Mouse (Mus musculus) embryo, embryonic 10 days (tissue): ENCODE results near the gene Glod4.
A peak's percentile ranks its signal among the peaks of the same experiment; 100 is the strongest.
"Not testable (repeated sequence)": the region's sequence is repeated elsewhere in the genome, so short reads cannot be mapped to it uniquely, and the experiment has no call there.

Source experiments
- DNase-seq: peaks from one replicate; pipeline ENCODE4 v3.0.0-alpha.2; 2015; ENCODE audit warnings: low spot score

The Glod4 gene

DNA sequence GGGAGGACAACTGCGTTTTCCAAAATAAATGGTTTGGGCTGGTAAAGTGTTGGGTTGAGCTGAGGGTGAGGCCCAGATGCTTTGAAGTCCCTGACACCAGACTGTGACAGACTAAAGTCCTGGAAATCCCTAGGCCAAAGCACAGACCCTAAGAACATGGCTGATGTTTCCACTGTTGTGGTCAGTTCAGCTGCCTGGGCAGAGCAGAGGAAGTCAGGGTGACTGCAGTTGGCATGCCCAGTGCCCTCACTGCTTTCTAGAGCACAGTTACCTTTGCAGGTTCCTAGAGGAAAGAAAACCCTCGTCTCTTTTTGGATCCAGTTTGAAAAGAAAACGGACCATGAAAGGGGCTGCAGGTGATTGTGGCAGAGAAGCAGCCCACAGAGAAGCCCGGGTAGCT is 13.9 kb upstream of the Glod4 start:
- no peak for DNase-seq

DNA sequence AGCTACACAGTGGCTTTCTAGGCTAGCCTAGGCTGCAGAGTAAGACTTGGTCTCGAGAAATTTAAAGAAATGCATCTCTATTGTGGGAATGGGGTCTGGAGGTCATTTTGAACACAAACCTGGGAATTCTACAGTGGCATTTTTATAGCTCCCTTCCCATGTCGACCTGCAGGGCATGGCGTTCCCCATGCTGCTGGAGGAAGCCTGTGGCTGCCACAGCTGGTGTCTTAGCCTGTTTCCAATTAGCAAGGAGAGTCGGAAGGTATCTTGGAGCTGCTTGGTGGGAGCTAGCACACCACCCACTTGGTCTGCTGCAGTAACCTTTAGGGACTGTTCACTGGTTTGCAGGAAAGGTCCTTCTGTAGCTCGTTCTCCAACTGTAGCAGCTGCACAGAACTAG is 12.6 kb upstream of the Glod4 start:
- DNase-seq = peak; percentile 65

DNA sequence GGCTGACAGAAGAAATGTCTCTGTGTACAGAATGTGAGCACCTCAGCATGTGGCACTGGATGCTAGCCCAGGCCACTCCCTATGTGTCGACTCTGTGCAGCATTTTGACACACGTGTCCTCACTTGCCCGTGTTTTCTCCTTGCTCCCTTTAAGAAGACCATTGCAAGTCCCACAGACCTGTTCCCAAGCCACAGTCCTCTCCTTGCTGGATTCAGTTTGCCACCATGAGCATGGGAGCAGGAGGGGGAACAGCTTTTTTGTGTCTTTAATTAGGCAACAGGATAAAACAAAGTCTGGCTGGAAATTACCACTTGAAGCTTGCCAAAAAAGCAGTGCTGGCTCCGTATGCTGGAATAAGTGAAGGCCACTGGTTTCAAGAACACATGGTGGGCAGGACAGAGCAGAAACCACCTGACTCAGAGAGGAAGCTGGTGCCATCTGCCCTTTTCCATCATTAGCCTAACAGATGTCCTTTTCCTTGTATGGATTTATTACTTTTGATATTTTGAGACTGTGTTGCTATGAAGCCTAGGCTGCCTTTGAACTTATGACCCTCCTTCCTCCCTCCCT is 12.0 kb upstream of the Glod4 start:
- peak; percentile 35 for DNase-seq

DNA sequence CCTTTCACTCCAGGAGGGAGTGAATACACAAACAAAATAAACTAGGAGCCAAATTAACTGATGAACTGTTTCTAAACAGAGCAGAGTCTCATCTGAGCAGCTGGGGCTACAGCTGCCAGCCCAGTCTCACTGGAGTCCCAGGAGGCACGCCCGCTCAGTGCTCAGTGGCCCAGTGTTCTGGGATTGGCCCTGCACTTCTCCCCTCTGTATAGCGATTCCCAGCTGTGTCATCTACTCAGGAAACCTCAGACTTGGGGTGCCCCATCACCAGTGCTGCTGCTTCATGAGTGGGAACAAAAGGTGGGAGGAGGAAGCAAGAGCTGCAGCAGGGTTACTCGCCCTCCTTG is 10.4 kb upstream of the Glod4 start:
- no peak for DNase-seq

DNA sequence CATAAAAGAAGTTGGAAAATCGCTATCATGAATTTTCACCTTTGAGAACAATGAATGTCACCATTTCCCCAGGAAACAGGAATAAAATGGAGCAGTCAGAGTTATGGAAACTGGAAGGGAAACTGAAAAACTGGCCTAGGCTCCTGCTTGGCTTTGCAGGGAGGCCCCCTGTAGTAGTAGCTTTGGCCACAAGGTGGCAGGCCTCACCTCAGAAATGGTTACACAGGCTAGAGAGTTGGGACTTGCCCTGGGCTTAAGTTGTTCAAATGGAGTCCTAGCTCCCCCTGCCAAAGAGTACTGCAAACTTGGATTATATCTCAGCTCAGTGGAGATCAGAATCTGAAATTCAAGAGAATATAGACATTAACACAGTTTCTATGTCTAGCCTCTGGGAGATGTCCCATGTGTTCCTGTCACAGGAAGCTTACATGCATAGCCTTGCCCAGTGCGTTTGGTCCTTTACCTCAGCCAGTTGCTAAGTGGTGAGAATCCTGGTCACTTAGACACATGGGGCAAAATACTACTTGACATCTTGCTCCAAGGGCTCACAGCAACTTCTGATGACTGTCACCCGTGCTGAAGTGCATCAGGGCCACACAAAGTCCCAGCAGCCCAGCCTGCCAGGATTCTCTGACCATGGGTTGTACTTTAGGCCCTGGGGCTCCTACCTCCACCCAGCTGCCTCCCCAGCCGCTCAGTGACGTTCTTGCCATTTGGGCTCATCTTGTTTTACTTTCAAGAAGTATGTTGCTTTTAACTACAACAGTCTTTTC is 9.8 kb upstream of the Glod4 start:
- peak; percentile 88 for DNase-seq

DNA sequence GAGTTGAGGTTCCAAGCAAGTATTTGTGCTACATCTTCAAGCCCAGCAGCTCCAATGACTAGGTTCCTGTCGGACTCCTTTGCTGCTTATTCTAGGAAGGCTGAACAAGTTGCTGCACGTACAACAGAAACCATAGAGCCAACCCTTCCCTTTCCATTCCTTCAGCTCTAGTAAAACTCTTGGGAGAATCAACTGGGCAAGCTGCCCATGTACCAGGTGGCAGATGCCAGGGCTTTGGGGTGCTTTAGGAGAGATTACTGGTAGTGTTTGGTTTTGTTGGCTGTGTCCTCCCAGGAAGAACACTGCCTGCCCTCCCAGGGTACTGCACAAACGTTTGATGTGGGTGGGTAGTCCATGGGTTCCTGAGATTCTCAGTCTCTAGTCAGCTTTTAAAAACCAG is 8.5 kb upstream of the Glod4 start:
- no peak for DNase-seq

DNA sequence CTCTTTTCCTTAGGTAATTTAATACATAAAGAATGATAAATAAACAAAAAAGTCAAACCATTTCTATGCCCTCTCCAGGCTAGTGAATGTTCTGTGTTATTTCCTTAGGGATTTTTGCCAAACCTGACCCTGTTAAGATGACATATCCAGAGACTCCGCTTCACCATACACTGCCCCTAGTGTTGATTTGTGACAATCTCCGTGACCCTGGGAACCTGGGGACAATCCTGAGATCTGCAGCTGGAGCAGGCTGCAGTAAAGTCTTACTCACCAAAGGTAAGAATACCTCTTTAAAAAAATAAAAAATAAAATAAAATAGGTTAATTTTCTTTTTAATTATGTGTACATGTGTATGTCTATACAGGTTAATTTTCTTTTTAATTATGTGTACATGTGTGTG is 3.7 kb upstream of the Glod4 start:
- no peak for DNase-seq

DNA sequence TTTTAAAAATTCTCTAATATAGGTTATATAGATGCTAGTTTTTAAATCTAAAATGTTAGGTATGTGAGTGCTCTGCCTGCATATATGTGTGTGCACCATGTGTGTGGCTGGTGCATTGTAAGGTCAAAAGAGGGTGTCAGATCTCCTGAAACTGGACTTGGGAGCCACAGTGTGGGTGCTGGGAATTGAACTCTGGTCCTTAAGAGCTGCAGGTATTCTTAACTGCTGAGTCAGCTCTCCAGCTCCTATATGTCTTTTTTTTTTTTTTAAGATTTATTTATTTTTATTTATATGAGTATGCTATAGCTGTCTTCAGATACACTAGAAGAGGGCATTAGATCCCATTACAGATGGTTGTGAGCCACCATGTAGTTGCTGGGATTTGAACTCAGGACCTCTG is 2.9 kb upstream of the Glod4 start:
- DNase-seq = no peak

DNA sequence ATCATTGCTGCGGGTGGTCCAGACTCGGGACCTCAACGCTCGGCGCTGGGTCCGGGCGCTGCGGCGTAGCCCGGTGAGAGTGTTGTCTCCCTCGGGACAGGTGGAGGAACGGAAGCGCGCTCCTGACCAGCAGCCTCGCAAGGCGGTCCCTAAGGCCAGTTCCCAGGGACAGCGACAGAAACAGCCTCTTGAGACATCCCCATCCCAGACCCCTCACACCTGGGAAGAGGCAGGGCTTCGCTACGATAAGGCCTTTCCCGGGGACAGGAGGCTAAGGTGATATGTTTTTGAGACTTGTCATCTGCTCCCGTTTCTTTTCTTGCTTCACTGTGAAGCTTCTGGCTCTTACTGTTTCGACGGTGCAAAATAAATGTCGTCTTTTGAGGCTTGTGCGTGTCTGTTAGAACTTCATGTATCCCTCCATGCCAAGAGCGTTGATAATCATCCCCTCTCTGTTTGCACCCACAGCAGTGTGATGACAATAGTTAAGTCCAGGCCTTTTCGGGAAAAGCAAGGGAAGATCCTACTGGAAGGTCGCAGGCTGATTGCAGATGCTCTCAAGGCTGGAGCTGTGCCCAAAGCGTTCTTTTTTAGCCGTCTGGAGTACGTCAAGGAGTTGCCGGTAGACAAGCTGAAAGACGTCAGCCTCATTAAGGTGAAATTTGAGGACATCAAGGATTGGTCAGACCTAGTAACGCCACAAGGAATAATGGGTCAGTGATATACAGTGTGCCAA is 454 bp upstream of the Glod4 start:
- DNase-seq = no peak

DNA sequence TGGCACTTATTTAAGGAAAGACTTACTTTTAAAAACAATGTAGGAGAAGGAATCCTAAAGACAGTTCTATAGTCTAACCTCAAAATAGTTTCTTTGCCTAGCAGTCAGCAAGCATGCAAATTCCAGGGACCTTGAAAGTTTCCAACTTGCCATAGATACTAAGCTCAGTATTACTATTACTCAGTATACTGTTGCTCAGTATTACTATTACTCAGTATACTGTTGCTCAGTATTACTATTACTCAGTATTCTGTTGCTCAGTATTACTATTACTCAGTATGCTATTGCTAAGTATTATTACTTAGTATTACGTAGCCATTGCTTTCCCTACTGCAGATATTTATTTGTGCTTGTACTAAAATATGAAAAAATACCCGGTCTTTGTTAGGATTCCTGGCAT is 3.8 kb downstream of the Glod4 start:
- DNase-seq = no peak

DNA sequence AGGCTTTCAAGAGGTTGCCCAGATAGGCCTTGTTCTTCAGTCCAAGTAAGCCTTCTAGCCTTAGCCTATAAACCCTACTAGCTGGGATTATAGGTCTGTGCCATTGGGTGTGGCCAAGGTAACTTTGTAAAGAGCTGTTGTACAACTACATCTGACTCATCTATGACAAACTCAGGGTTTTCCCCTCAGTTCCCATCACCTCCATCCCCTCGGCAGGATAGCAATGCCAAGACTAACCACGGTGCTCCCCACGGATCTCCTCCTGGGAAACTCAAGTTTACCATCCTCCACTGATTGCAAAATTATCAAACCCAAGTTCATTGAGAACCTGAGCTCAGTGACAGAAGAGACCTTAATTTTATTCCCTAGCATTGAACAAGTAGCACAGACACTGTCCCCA is 7.4 kb downstream of the Glod4 start:
- DNase-seq = no peak

DNA sequence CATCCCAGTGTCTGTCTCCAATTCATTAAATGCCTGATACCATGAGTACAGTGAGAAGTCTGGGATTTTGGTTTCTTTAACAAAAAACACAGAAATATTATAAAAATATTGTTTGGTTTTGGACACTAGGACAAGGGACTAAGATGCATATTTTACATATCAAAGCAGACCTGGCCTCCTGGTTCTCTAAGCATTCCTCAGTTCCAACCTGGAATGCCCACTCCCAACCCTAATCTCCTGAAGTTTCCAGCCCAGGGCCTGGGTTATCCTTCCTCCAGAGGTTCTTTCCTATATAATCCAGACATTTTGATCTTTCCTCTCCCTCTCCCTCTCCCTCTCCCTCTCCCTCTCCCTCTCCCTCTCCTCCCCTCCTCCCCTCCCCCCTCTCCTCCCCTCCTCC is 18.5 kb downstream of the Glod4 start:
- no peak for DNase-seq

DNA sequence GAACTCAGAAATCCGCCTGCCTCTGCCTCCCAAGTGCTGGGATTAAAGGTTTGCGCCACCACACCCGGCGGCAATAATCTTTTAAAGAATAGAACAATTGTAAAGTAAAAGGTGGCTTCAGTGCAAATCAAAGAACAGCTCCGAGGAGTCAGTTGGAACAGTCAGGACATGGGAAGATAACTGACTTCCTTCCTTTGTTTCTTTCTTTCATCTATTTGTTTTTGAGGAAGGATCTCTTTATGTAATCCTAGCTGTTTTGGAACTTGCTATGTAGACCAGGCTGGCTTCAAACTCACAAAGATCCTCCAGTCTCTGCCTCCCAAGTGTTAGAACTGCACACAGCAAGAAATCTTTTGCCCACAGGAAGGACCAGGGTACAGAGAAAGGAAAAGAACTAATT is 18.9 kb downstream of the Glod4 start:
- no peak for DNase-seq

DNA sequence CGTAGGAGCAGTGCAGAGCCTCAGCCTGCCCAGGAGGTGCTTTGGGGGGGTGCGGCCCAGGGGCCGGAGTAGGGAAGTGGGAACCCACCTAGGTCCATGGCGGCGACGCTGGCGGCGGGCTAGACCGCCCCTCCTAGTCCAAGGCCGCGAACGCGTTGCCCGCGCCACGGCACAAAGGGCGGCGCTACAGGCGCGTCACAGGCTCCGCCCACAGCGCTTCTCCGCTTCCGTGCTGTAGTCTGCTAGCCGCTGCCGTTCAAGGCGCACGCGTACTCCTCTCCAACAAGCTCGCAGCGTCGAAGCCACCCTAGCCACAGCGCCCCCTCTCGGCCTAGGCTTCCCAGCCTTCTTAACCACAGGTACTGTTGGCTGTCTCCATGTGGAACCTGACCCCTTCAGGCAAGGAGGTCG is 26.1 kb downstream of the Glod4 start, which contains the start of the genes Dbil5 and Gemin4:
Gene Dbil5 (plus strand): TSS at position 219 of the 411 bp plus-strand sequence.
Gene Gemin4 (minus strand): TSS at position 275 of the 411 bp plus-strand sequence.
- DNase-seq = peak; percentile 100

DNA sequence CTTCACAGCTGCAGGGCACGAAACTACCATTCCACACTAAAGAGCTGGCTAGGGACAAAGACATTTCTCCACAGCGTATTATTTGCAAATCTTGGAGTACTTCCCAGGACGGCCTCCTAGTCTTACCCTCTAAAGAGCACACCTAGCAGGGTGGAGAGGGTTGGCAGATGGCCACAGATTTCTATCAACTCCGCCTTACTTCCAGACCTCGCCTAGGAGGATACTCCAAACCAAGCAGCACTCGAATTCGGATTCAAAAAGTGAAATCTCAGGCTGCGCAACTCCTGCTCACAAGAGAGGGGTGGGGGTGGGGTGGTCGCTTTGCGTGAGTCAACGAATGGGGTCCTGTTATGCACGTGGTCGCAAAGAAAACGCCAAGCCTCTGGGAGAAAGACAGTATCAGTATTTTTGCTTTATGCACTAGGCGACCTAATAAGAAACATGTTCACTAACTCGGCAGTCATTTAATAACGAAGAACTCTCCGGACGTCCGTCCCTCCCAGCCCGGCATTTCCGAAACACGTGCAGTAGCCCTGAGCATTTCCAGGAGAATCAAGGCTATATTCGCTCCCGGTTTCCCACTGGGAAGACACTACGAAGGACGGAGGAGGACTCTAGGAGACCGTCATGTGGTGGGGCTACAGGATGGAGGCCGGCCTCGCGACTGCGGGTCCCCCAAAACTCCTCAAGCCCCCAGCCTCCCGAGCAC is 26.7 kb downstream of the Glod4 start:
- DNase-seq = peak; percentile 45

DNA sequence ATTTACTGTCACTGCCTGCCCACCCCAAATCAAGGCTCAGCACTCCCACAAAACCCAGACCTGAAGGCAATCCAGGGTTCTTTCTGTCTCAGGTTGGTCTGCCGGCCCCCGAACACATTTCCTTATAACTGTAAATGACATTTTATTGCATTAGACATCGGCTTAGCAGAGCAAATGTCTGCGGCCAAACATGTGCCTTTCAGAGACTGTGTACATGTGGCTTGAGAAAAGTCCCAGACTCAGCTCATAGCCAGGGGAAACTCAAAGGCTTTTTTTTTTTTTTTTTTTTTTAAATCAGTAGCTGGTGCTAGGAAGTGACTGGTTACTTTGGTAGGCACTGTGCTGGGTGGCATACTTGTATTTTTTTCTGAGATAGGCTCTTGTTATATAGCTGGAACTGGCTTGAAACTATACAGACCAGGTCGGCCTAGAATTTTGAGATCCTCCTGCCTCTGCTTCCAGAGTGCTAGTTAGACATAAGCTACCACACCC is 27.4 kb downstream of the Glod4 start:
- DNase-seq = no peak

DNA sequence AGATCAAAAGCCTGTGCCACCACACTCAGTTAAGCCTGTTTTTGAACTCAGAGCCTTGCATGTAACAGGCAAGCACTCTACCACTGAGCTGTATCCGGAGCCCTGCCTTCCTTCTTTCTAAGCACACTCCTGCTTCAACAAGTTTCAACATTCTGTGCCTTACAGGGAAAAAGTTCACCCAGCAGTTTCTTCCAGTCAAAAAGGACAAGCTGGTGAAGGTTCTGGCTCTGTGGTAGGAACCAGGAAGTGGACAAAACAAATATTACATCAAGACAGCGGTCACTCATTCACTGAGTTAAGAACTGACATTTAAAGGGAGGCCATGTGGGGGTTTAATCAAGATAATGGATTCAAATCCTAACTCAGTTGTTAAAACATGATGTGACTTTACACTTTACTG is 28.5 kb downstream of the Glod4 start:
- DNase-seq = no peak

DNA sequence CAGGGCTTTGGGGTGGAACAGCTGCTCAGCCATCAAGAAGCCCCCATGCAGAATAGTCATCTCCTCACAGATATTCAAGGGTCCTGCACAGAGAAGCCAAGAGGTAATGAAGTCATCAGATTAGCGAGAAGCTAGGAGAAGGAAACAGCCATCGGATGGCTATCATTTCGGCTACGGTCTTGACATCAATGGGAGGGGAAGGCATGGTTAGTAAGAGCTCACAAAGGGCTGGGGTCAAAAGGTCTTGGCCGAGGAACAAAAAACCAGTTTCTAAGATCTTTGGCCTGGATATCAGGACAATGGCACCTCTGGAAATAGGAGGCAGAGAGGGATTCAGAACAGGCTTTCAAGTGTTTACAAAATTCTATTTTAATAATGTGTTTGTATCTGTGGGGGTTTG is 29.7 kb downstream of the Glod4 start:
- DNase-seq = peak; percentile 65

DNA sequence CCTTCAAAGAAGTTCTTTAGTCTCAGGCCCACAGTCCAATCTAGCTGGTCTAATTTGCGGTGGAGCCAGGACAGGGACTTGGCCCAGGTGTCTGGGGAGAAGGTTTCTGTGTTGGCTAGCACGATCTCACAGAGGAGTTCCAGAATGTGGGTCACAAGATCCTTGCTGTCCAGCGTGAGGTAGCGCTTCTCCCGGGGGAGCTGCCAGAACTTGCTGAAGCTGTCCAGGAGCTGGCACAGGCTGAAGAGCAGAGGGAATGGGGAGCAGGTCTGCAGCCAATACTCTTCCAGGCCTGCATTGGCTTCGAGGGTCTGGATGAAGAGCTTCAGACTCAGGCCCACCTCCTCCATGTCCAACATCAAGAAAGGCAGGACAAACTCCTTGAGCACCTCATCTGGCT is 31.9 kb downstream of the Glod4 start:
- not testable (repeated sequence) for DNase-seq

DNA sequence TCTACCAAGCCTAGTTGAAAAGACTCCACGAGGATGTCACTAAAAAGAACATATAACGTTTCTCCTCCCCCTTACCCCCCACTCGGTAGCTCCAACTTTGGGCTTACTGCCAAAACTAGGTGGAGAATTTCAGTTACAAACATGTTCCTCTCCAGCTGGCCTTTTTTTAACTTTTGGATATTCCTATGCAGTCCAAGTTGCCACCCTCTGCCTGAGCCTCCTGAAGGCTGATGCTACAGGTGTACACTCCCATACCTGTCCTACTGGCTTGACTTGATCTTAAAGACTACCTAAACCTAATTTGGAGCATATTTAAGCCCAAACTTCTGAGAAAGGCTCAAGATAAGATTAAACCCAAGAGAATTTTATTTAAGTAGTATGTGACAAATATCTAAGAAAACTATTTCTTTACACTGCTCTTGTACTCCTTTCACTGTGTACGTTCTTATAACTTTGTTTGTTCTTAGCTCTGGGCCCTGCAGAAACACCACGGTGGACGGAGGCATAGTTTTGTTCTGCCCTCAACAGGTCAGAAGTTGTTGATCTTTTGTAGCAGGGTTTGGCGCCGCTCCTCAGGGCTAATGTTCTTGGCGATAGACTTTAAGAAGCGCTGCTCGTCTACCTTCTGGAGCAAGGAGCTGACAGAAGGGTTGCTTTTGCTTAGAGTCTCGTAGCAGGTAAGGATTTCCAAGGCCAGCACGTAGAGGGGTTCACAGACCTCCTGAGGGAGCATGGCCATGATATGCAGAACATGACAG is 33.1 kb downstream of the Glod4 start:
- no peak for DNase-seq

DNA sequence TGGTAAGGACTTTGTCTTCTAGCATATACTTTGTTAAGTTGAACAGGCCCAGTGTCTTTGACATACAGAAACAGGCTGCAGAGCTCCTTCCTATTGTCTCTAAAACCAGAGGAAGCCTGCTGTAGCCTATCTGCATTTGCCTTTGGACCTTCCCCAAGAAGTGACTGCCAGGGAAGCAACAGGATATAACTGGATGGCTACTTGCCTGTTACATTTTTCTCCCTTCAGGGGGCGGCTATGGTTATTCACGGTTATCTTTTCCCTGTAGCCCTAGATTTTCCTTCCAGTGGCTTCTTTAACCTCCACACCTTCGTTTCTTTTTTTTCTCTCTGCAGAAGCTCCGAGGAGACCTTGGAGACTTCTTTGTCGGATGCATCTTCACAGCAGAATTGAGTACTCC is 36.7 kb downstream of the Glod4 start:
- DNase-seq = no peak
